8 mouse cellular contexts compared by ENCODE assay signal in the genomic region with DNA sequence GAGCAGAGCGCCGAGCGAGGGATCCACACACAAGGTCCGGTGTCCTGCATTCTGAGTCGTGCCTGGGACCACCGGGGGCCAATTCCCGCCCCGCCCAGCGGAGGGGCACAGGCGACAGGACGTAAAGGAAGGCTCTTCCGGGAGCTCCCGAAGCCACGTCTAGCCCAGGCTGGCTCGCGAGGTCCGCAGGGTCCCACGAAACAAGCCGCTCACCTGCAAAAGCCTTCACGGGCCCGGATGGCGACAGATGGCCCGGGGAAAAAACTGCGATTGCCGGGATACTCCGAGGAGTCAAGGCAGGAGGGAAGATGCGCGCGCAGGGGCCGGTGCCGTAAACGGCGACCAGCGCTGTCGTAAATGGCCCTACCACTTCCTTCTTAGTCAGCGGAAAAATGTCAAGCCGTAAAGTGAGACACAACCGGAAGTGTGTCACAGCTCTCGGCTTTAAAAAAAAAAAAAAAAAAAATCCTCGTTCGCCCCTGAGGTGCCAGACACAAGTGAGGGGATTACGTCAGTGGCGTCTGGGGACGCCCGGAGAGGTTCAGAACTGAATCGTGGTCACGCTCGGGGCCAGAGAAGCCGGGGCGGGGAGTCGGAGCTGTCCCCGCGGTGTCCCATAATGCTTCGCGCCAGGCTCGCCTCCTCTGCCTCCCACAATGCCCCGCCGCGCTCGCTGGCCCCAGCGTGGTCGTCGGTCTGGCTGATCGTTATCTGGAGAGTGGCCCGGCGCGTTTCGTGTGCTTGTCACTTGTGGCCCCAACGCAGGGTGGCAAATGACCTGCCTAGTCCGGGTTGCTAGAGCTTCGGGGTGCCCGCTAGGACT. TPM values are rescaled to one million over a fixed set of nuclear protein-coding genes. Genes with fewer than 3 reads are reported as not detected.
DNase-seq lines count a peak whose midpoint lies in the region; ATAC-seq and TF ChIP-seq lines count a peak whose summit lies in the region.

A gene (minus strand): TSS at position 344 of the 823 bp plus-strand sequence.

- peak; percentile 97 for DNase-seq in CD4-positive helper T cell, adult 2 months (ENCODE audit: low read depth, low spot score)
- DNase-seq in brain, embryonic 18.5 days (ENCODE audit: low read depth, low spot score), result peak; percentile 89
- DNase-seq in kidney, postnatal 0 days (ENCODE audit: low spot score), result peak; percentile 97
- peak; percentile 96 for DNase-seq in liver, embryonic 11.5 days (ENCODE audit: low spot score)
- DNase-seq in naive thymus-derived CD4-positive, alpha-beta T cell, adult 2 months (ENCODE audit: low read depth), result peak; percentile 98

- peak within 1 kb of the TSS; percentile 94 for H3K4me2 ChIP-seq in heart, embryonic 12.5 days
- H3K4me2 ChIP-seq in kidney, postnatal 0 days (ENCODE audit: low read length), result peak within 1 kb of the TSS; percentile 92
- peak within 1 kb of the TSS; percentile 88 for H3K4me2 ChIP-seq in liver, embryonic 11.5 days
- H3K4me2 ChIP-seq in stomach, embryonic 14.5 days (replicated peaks; ENCODE audit: low read depth, low read length), result peak within 1 kb of the TSS; percentile 95

- peak within 1 kb of the TSS; percentile 100 for H3K9ac ChIP-seq in heart, embryonic 12.5 days
- H3K9ac ChIP-seq in kidney, postnatal 0 days (ENCODE audit: low read depth, low read length), result peak within 1 kb of the TSS; percentile 93
- H3K9ac ChIP-seq in liver, embryonic 11.5 days (ENCODE audit: low read depth, low read length), result peak within 1 kb of the TSS; percentile 97
- peak within 1 kb of the TSS; percentile 81 for H3K9ac ChIP-seq in stomach, embryonic 14.5 days (replicated peaks; ENCODE audit: low read depth, low read length)

- H3K9me3 ChIP-seq in heart, embryonic 12.5 days (replicated peaks), result no peaks in the 10 kb centered on the region
- no peaks in the 10 kb centered on the region for H3K9me3 ChIP-seq in kidney, postnatal 0 days (replicated peaks; ENCODE audit: low read length)
- no peaks in the 10 kb centered on the region for H3K9me3 ChIP-seq in liver, embryonic 11.5 days (ENCODE audit: control insufficient read depth, low read length)
- no peaks in the 10 kb centered on the region for H3K9me3 ChIP-seq in stomach, embryonic 14.5 days (ENCODE audit: control insufficient read depth, low read depth, low read length)

- under 1% methylated on average over 72 of the region's 72 CpGs for WGBS in heart, embryonic 12.5 days
- 2% methylated on average over 72 of the region's 72 CpGs for WGBS in kidney, postnatal 0 days
- under 1% methylated on average over 72 of the region's 72 CpGs for WGBS in liver, embryonic 11.5 days
- under 1% methylated on average over 72 of the region's 72 CpGs for WGBS in stomach, embryonic 14.5 days

- no peak for TF ChIP-seq CTCF in kidney, postnatal 0 days (IDR thresholded peaks at IDR 0.05; ENCODE audit: low read depth)

- H3K4me3 ChIP-seq in heart, embryonic 12.5 days, result peak within 1 kb of the TSS; percentile 98
- peak within 1 kb of the TSS; percentile 86 for H3K4me3 ChIP-seq in kidney, postnatal 0 days (replicated peaks; ENCODE audit: low read depth, low read length)
- peak within 1 kb of the TSS; percentile 91 for H3K4me3 ChIP-seq in liver, embryonic 11.5 days (ENCODE audit: low read depth, low read length)
- peak within 1 kb of the TSS; percentile 58 for H3K4me3 ChIP-seq in stomach, embryonic 14.5 days (ENCODE audit: low read depth, low read length)

- H3K27me3 ChIP-seq in heart, embryonic 12.5 days (replicated peaks), result no peaks in the 10 kb centered on the region; the same call in 1 of the 2 replicates
- H3K27me3 ChIP-seq in kidney, postnatal 0 days (ENCODE audit: insufficient read depth, low read length), result no peaks in the 10 kb centered on the region
- no peaks in the 10 kb centered on the region for H3K27me3 ChIP-seq in liver, embryonic 11.5 days (replicated peaks; ENCODE audit: control insufficient read depth, insufficient read depth, low read length)
- no peaks in the 10 kb centered on the region for H3K27me3 ChIP-seq in stomach, embryonic 14.5 days (ENCODE audit: control insufficient read depth, insufficient read depth, low read length)

- H3K36me3 ChIP-seq in heart, embryonic 12.5 days, result peaks cover 29% of the 10 kb centered on the region
- H3K36me3 ChIP-seq in kidney, postnatal 0 days (ENCODE audit: insufficient read depth, low read length), result peaks cover 27% of the 10 kb centered on the region
- peaks cover 26% of the 10 kb centered on the region for H3K36me3 ChIP-seq in liver, embryonic 11.5 days (ENCODE audit: control insufficient read depth, insufficient read depth, low read length)
- peaks cover 26% of the 10 kb centered on the region for H3K36me3 ChIP-seq in stomach, embryonic 14.5 days (ENCODE audit: control insufficient read depth, insufficient read depth, low read length)

- peak within 1 kb of the TSS; percentile 99 for H3K27ac ChIP-seq in heart, embryonic 12.5 days (ENCODE audit: poor library complexity, severe bottlenecking)
- H3K27ac ChIP-seq in kidney, postnatal 0 days, result peak within 1 kb of the TSS; percentile 97
- peak within 1 kb of the TSS; percentile 99 for H3K27ac ChIP-seq in liver, embryonic 11.5 days (ENCODE audit: low read depth, low read length)
- H3K27ac ChIP-seq in stomach, embryonic 14.5 days (ENCODE audit: low read length), result peak within 1 kb of the TSS; percentile 98

- H3K4me1 ChIP-seq in heart, embryonic 12.5 days (replicated peaks), result peaks cover 17% of the 10 kb centered on the region
- H3K4me1 ChIP-seq in kidney, postnatal 0 days (replicated peaks; ENCODE audit: insufficient read depth, low read length), result peaks cover 9% of the 10 kb centered on the region; the same call in 1 of the 2 replicates
- H3K4me1 ChIP-seq in liver, embryonic 11.5 days (replicated peaks; ENCODE audit: control insufficient read depth, insufficient read depth, low read length), result peaks cover 32% of the 10 kb centered on the region
- peaks cover 8% of the 10 kb centered on the region; the same call in 1 of the 2 replicates for H3K4me1 ChIP-seq in stomach, embryonic 14.5 days (ENCODE audit: control insufficient read depth, insufficient read depth, low read length)

- ATAC-seq in erythroid progenitor cell, adult 5-6 weeks (replicated peaks; ENCODE audit: low FRiP score, poor library complexity, severe bottlenecking), result peak; percentile 86
- peak; percentile 89 for ATAC-seq in heart, embryonic 12.5 days (ENCODE audit: insufficient number of reproducible peaks, low FRiP score)
- peak; percentile 88 for ATAC-seq in kidney, postnatal 0 days (replicated peaks; ENCODE audit: low FRiP score, low read depth)
- peak; percentile 69 for ATAC-seq in liver, embryonic 11.5 days (replicated peaks; ENCODE audit: low FRiP score)
- ATAC-seq in stomach, embryonic 14.5 days (ENCODE audit: insufficient number of reproducible peaks, insufficient read depth, low FRiP score, low read depth), result peak; percentile 90

RNA-seq across cellular contexts. Expression of the gene that starts here (rescaled TPM):
- total RNA-seq in erythroid progenitor cell, adult 5-6 weeks (2015; ENCODE audit: low replicate concordance), result 85.1 and 85.8 TPM in 2 replicates
- 66.9 and 68.2 TPM in 2 replicates for total RNA-seq in erythroid progenitor cell, adult 5-6 weeks (2017; ENCODE audit: low replicate concordance)
- polyA plus RNA-seq in heart, embryonic 12.5 days (2016; fragmentation: Nextera tagmentation; extraction: Ambion mirVana), result 157 and 162 TPM in 2 replicates
- polyA plus RNA-seq in kidney, postnatal 0 days (2015; fragmentation: Nextera tagmentation; extraction: Ambion mirVana), result 120 and 132 TPM in 2 replicates
- 327 and 368 TPM in 2 replicates for polyA plus RNA-seq in liver, embryonic 11.5 days (2014; fragmentation: Nextera tagmentation; extraction: Ambion mirVana)
- polyA plus RNA-seq in stomach, embryonic 14.5 days (2014; fragmentation: Nextera tagmentation; extraction: Ambion mirVana), result 206 and 211 TPM in 2 replicates

Comparison
In these comparisons a context has a peak if more than half of its experiments do, and no peak if none do; other contexts are left out.
1. Peak in every context shown above with its lines: DNase-seq, ATAC-seq, H3K4me3 ChIP-seq and H3K27ac ChIP-seq.